Mouse (Mus musculus): ENCODE results near the gene Ros1. TPM values are rescaled to one million over a fixed set of nuclear protein-coding genes. Genes with fewer than 3 reads are reported as not detected.

Gene Ros1
- polyA plus RNA-seq, 1 experiment from 2014 or later: not detected

DNA sequence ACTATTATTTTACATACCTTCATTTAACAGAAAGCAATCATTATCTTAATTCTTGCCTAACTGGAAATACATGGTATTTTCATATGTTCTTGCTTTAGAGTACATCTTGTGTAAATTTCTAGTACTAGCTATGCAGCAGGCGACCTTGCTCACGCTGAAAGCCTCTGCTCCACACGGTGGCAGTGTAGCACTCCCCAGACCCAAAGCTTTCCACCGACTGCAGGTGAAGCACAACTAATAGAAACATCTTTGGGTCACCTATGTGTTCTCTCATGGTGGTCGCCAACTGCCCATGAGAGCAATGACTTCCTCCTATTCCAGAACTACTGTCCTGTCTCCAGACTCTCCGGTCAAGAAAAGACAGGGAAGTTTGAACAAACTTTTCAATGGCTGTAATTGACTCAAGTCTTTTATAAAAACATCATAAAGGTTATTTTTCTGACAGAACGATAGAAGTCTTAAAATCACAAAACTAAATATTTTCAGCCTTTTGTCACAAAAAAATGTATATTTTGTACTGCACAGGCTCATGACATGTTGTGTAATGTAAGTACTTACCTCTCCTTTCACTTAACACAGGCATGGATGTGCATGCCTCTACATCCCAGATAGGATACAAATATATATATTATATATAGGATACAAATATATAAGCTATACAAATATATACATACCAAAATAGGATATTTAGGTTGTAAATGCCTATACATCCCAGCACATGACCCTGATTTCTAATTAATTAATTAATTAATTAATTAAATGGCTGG is 21.9 kb upstream of the Ros1 start:
- no peak overlapping the region for H3K27ac ChIP-seq (replicated peaks)
- no peak overlapping the region for H3K4me3 ChIP-seq
- H3K9me3 ChIP-seq: no peaks in the 10 kb centered on the region
- no peak overlapping the region for H3K4me2 ChIP-seq
- whole genome bisulfite sequencing: 22% methylated on average over 7 of the region's 7 CpGs
- no peak overlapping the region for H3K9ac ChIP-seq
- H3K36me3 ChIP-seq: no peaks in the 10 kb centered on the region
- no peak for ATAC-seq (ENCODE audit: extremely low read depth, insufficient number of reproducible peaks, low FRiP score, low TSS enrichment)
- no peaks in the 10 kb centered on the region for H3K27me3 ChIP-seq (replicated peaks)
- peaks cover 7% of the 10 kb centered on the region for H3K4me1 ChIP-seq

GRCm38 (mm10) chr10:52215267-52215818 is 20.3 kb upstream of the Ros1 start:
- Histone ChIP-seq H3K36me3 (no peaks in the 10 kb centered on the region), H3K9me3 (no peaks in the 10 kb centered on the region), H3K4me1 (peaks cover 7% of the 10 kb centered on the region), H3K4me3 (no peak overlapping the region), H3K27me3 (replicated peaks) (no peaks in the 10 kb centered on the region), H3K9ac (no peak overlapping the region), H3K4me2 (no peak overlapping the region), H3K27ac (replicated peaks) (no peak overlapping the region)
- ATAC-seq (ENCODE audit: extremely low read depth, insufficient number of reproducible peaks, low FRiP score, low TSS enrichment): no peak
- 11% methylated on average over 2 of the region's 2 CpGs for WGBS

- no peak overlapping the region for H3K4me2 ChIP-seq
- no peaks in the 10 kb centered on the region for H3K9me3 ChIP-seq
- no peaks in the 10 kb centered on the region for H3K4me1 ChIP-seq
- WGBS: 67% methylated on average over 2 of the region's 2 CpGs
- no peak overlapping the region for H3K9ac ChIP-seq
- no peak overlapping the region for H3K4me3 ChIP-seq
- H3K36me3 ChIP-seq: no peaks in the 10 kb centered on the region
- ATAC-seq (ENCODE audit: extremely low read depth, insufficient number of reproducible peaks, low FRiP score, low TSS enrichment): no peak
- no peak overlapping the region for H3K27ac ChIP-seq (replicated peaks)
- no peaks in the 10 kb centered on the region for H3K27me3 ChIP-seq (replicated peaks)
Observed at GRCm38 (mm10) chr10:52204006-52204405, 9.0 kb upstream of the Ros1 start.

DNA sequence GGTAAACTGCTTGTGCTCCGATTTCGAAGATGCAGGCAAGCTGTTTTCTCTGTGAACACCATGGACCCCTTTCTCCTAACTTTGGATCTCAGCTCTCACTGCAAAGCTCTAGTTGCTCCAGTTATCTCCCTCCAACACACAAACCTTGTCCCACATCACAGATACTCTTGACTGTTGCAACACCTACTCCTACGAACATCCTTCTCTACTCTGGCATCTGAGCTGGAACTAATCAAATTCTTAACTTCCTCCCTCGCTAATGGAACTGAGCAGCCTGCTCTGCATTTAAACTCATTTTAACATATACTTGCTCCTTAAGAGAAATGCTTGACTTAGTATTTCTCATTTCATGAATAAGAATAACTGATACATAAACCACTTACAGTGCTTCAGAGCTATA is 9.1 kb downstream of the Ros1 start:
- ATAC-seq (ENCODE audit: extremely low read depth, insufficient number of reproducible peaks, low FRiP score, low TSS enrichment): no peak
- Histone ChIP-seq H3K4me1 (no peaks in the 10 kb centered on the region), H3K9me3 (no peaks in the 10 kb centered on the region), H3K4me3 (no peak overlapping the region), H3K27me3 (replicated peaks) (no peaks in the 10 kb centered on the region), H3K4me2 (no peak overlapping the region), H3K36me3 (no peaks in the 10 kb centered on the region), H3K9ac (no peak overlapping the region), H3K27ac (replicated peaks) (no peak overlapping the region)
- WGBS: 63% methylated on average over 4 of the region's 4 CpGs

GRCm38 (mm10) chr10:52182878-52183277 is 12.2 kb downstream of the Ros1 start:
- WGBS: 67% methylated on average over 3 of the region's 3 CpGs
- H3K27me3 ChIP-seq (replicated peaks): no peaks in the 10 kb centered on the region
- H3K36me3 ChIP-seq: no peaks in the 10 kb centered on the region
- ATAC-seq (ENCODE audit: extremely low read depth, insufficient number of reproducible peaks, low FRiP score, low TSS enrichment): no peak
- H3K27ac ChIP-seq (replicated peaks): no peak overlapping the region
- no peaks in the 10 kb centered on the region for H3K4me1 ChIP-seq
- no peak overlapping the region for H3K4me3 ChIP-seq
- H3K9me3 ChIP-seq: no peaks in the 10 kb centered on the region
- no peak overlapping the region for H3K4me2 ChIP-seq
- H3K9ac ChIP-seq: no peak overlapping the region

DNA sequence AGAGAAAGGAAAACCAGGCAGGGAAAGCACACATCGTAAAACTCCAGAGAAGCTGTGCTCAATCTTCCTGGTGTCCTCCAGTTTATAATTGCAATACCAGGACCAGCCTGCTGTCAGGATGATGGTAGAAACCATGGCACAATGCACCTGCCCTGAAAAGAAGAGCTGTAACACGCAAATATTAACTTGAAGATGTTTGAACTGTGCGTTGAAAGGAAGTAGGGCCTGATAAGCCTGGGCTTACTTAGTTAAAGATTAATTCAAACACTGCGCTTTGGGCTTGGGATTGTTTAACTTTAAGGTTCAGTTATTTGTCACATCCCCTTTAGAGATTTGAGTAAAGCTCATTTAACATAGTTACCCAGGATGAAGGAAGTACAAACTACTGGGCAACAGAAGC is 20.7 kb downstream of the Ros1 start:
- H3K9me3 ChIP-seq: no peaks in the 10 kb centered on the region
- ATAC-seq (ENCODE audit: extremely low read depth, insufficient number of reproducible peaks, low FRiP score, low TSS enrichment): no peak
- H3K4me1 ChIP-seq: no peaks in the 10 kb centered on the region
- H3K9ac ChIP-seq: no peak overlapping the region
- no peak overlapping the region for H3K4me2 ChIP-seq
- no peak overlapping the region for H3K4me3 ChIP-seq
- WGBS: 57% methylated on average over 4 of the region's 4 CpGs
- H3K36me3 ChIP-seq: no peaks in the 10 kb centered on the region
- H3K27ac ChIP-seq (replicated peaks): no peak overlapping the region
- H3K27me3 ChIP-seq (replicated peaks): no peaks in the 10 kb centered on the region

DNA sequence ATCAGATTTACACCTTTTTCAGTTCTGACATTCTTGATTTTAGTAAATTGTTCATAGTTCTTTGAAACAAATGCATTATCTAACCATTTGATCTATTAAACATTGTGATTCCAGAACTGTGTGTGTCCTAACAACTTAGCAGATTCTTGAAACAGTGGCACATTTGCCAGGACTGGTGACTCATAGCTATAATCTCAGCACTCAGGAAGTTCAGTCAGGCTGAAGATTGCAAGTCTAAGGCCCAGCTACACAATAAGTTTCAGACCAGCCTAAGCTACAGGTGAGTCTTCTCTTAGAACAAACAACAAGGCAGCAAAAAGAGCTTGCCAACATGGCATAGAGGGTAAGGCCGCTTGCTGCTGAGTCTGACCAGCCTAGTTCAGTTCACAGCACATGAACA is 24.6 kb downstream of the Ros1 start:
- Histone ChIP-seq H3K36me3 (no peaks in the 10 kb centered on the region), H3K4me1 (no peaks in the 10 kb centered on the region), H3K4me2 (no peak overlapping the region), H3K9ac (no peak overlapping the region), H3K9me3 (no peaks in the 10 kb centered on the region), H3K4me3 (no peak overlapping the region), H3K27me3 (replicated peaks) (no peaks in the 10 kb centered on the region), H3K27ac (replicated peaks) (no peak overlapping the region)
- ATAC-seq (ENCODE audit: extremely low read depth, insufficient number of reproducible peaks, low FRiP score, low TSS enrichment): no peak
- 81% methylated on average over 1 of the region's 1 CpGs for WGBS

DNA sequence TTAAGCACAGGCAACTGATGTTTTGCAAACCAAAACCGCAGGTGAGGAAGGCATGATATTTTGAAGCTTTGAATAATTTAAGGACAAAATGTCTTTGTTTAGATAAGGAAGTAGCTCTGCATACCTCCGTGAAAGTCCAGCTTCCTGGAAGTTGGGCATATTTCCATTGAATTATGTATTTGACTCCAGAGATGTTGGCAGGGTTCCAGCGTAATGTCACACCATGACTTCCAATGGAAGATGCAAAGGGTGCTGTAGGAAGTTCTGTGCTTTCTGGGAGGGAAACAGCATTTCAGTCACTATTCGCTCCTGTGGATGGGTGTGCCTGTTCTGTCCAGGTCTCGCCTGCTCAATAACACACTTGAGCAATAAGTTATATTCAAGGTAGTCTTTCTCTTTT is 25.2 kb downstream of the Ros1 start:
- H3K27ac ChIP-seq (replicated peaks): no peak overlapping the region
- H3K9ac ChIP-seq: no peak overlapping the region
- WGBS: 71% methylated on average over 5 of the region's 5 CpGs

GRCm38 (mm10) chr10:52165376-52165775 is 29.7 kb downstream of the Ros1 start:
- ATAC-seq (ENCODE audit: extremely low read depth, insufficient number of reproducible peaks, low FRiP score, low TSS enrichment): no peak
- Histone ChIP-seq H3K9ac (no peak overlapping the region), H3K27ac (replicated peaks) (no peak overlapping the region), H3K4me3 (no peak overlapping the region), H3K36me3 (no peaks in the 10 kb centered on the region), H3K4me2 (no peak overlapping the region), H3K9me3 (no peaks in the 10 kb centered on the region), H3K4me1 (peaks cover 4% of the 10 kb centered on the region; the same call in 1 of the 2 replicates), H3K27me3 (replicated peaks) (no peaks in the 10 kb centered on the region)
- WGBS: 28% methylated on average over 1 of the region's 1 CpGs

More for the DNA sequence above, 25.2 kb downstream of the Ros1 start:
- no peaks in the 10 kb centered on the region for H3K36me3 ChIP-seq
- no peaks in the 10 kb centered on the region for H3K9me3 ChIP-seq
- no peak overlapping the region for H3K4me2 ChIP-seq
- H3K4me1 ChIP-seq: peaks cover 4% of the 10 kb centered on the region; the same call in 1 of the 2 replicates
- no peaks in the 10 kb centered on the region for H3K27me3 ChIP-seq (replicated peaks)
- no peak for ATAC-seq (ENCODE audit: extremely low read depth, insufficient number of reproducible peaks, low FRiP score, low TSS enrichment)
- H3K4me3 ChIP-seq: no peak overlapping the region

DNA sequence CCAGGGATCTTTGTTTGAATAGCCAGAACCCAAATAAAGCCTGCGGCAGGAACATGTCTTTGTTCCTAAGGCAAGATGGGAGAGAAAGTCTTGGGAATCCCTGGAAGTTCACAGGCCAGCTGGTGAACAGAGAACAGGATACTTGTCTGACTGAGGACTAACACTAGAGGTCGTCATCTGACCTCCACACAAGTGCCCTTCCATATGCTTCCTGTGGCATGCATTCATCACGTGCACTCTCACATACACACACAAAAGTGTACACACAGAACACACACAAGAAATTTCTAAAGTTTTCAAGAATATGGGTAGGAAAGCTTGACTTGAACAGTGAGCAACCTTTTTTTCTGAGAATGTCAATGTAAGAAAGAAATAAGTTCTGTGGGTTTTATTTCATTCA is 34.4 kb downstream of the Ros1 start:
- Histone ChIP-seq H3K4me3 (no peak overlapping the region), H3K4me1 (peaks cover 4% of the 10 kb centered on the region; the same call in 1 of the 2 replicates), H3K27ac (replicated peaks) (no peak overlapping the region), H3K4me2 (no peak overlapping the region), H3K9me3 (no peaks in the 10 kb centered on the region), H3K36me3 (no peaks in the 10 kb centered on the region), H3K27me3 (replicated peaks) (no peaks in the 10 kb centered on the region), H3K9ac (no peak overlapping the region)
- 43% methylated on average over 3 of the region's 3 CpGs for WGBS
- no peak for ATAC-seq (ENCODE audit: extremely low read depth, insufficient number of reproducible peaks, low FRiP score, low TSS enrichment)

DNA sequence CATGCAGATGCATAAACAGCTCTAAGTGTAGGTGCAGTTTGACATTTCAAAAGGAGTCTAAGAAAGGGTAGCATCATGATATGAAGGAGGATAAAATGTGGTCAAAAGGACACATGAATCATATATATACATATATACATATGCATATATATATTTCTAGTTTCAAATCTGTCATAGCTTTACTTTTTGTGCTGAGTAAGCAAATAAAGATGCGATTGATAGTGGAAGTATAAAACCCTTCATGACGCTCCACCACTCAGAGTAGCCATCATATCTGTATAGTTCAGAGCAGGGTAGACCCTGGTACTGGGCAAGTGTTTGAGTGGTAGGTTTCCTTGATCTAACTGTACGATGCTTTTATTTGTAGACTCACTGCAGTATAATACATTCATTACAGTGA is 35.3 kb downstream of the Ros1 start:
- Histone ChIP-seq H3K4me3 (no peak overlapping the region), H3K9me3 (no peaks in the 10 kb centered on the region), H3K36me3 (no peaks in the 10 kb centered on the region), H3K27ac (replicated peaks) (no peak overlapping the region), H3K4me2 (no peak overlapping the region), H3K4me1 (no peaks in the 10 kb centered on the region), H3K9ac (no peak overlapping the region), H3K27me3 (replicated peaks) (no peaks in the 10 kb centered on the region)
- no peak for ATAC-seq (ENCODE audit: extremely low read depth, insufficient number of reproducible peaks, low FRiP score, low TSS enrichment)
- 87% methylated on average over 3 of the region's 3 CpGs for WGBS

Measured in heart, embryonic 13.5 days (tissue).